Comparison of ENCODE assay signal across 9 mouse cellular contexts in genomic region chr5:137308356-137308755, GRCm38 (mm10). TPM values are rescaled to one million over a fixed set of nuclear protein-coding genes. Genes with fewer than 3 reads are reported as not detected.
DNase-seq lines count a peak whose midpoint lies in the region; ATAC-seq and TF ChIP-seq lines count a peak whose summit lies in the region.
"Had no signal": no experiment of that assay in that cellular context is flagged by ENCODE, and none has a peak within 500 bp of the region (broad histone marks: within the 10 kb centered on the region; RNA-seq: fewer than 3 reads in every experiment).

No protein-coding gene starts in this region.

- ATAC-seq in heart, embryonic 16.5 days (replicated peaks; ENCODE audit: extremely low read depth, insufficient read depth, low FRiP score), result no peak
- ATAC-seq in hindbrain, embryonic 15.5 days (ENCODE audit: low FRiP score, low read depth), result no peak
- no peak for ATAC-seq in midbrain, embryonic 16.5 days

- peaks cover 34% of the 10 kb centered on the region for H3K36me3 ChIP-seq in heart, embryonic 16.5 days (ENCODE audit: control insufficient read depth, insufficient read depth)
- peaks cover 8% of the 10 kb centered on the region; the same call in 1 of the 2 replicates for H3K36me3 ChIP-seq in hindbrain, embryonic 15.5 days
- peaks cover 12% of the 10 kb centered on the region for H3K36me3 ChIP-seq in midbrain, embryonic 16.5 days (ENCODE audit: control insufficient read depth, insufficient read depth, low read length)
- H3K36me3 ChIP-seq in thymus, adult 2 months (ENCODE audit: control insufficient read depth, insufficient read depth, low read length), result peaks cover 7% of the 10 kb centered on the region; the same call in 1 of the 2 replicates

- peak overlapping the region; percentile 82 for H3K4me3 ChIP-seq in heart, embryonic 16.5 days (ENCODE audit: low read length)
- H3K4me3 ChIP-seq in hindbrain, embryonic 15.5 days, result peak overlapping the region; percentile 98
- H3K4me3 ChIP-seq in midbrain, embryonic 16.5 days (ENCODE audit: low read depth, low read length), result peak overlapping the region; percentile 91
- no peak overlapping the region for H3K4me3 ChIP-seq in thymus, adult 2 months (ENCODE audit: control insufficient read depth, insufficient read depth, low read length)

- no peak for TF ChIP-seq POLR2A in thymus, adult 2 months (IDR thresholded peaks at IDR 0.05; ENCODE audit: control insufficient read depth, extremely low read depth, insufficient read depth, low read length, poor library complexity)

- peak overlapping the region; percentile 78 for H3K4me2 ChIP-seq in heart, embryonic 16.5 days (ENCODE audit: low read depth, low read length)
- peak overlapping the region; percentile 81 for H3K4me2 ChIP-seq in hindbrain, embryonic 15.5 days
- peak overlapping the region; percentile 65 for H3K4me2 ChIP-seq in midbrain, embryonic 16.5 days (ENCODE audit: low read length)

- H3K27ac ChIP-seq in heart, embryonic 16.5 days (ENCODE audit: low read length), result peak overlapping the region; percentile 95
- H3K27ac ChIP-seq in hindbrain, embryonic 15.5 days (replicated peaks), result peak overlapping the region; percentile 98
- peak overlapping the region; percentile 95 for H3K27ac ChIP-seq in midbrain, embryonic 16.5 days (ENCODE audit: low read length)
- no peak overlapping the region for H3K27ac ChIP-seq in thymus, adult 2 months (ENCODE audit: control insufficient read depth, insufficient read depth, low read length)

- intact Hi-C loops in heart, postnatal 25 days (cut with DNase I), result no loop called here

- H3K27me3 ChIP-seq in heart, embryonic 16.5 days (ENCODE audit: control insufficient read depth, insufficient read depth, low read length), result no peaks in the 10 kb centered on the region
- H3K27me3 ChIP-seq in hindbrain, embryonic 15.5 days, result no peaks in the 10 kb centered on the region
- H3K27me3 ChIP-seq in midbrain, embryonic 16.5 days (ENCODE audit: control insufficient read depth, insufficient read depth, low read depth, low read length), result no peaks in the 10 kb centered on the region
- H3K27me3 ChIP-seq in thymus, adult 2 months (ENCODE audit: control insufficient read depth, insufficient read depth, low read length), result no peaks in the 10 kb centered on the region

- H3K9ac ChIP-seq in heart, embryonic 16.5 days (ENCODE audit: low read length), result peak overlapping the region; percentile 93
- H3K9ac ChIP-seq in hindbrain, embryonic 15.5 days, result peak overlapping the region; percentile 99; the same call in 1 of the 2 replicates
- H3K9ac ChIP-seq in midbrain, embryonic 16.5 days (ENCODE audit: low read depth, low read length), result peak overlapping the region; percentile 99; the same call in 1 of the 2 replicates

- no peak for DNase-seq in heart, postnatal 25 days (ENCODE audit: low spot score)
- peak; percentile 45 for DNase-seq in NIH3T3 (ENCODE audit: low read depth)
- DNase-seq in thymus, adult 2 months, result no peak
- no peak for DNase-seq in lung, postnatal 36 days
- DNase-seq in thymus, postnatal 4 days, result no peak
- DNase-seq: adrenal gland, postnatal 14 days had no signal

- no peak for TF ChIP-seq CTCF in thymus, adult 2 months (IDR thresholded peaks at IDR 0.05; ENCODE audit: borderline replicate concordance, control insufficient read depth, extremely low read depth, insufficient read depth, low read length, poor library complexity)

- H3K4me1 ChIP-seq in heart, embryonic 16.5 days (ENCODE audit: control insufficient read depth, insufficient read depth, low read length), result peaks cover 47% of the 10 kb centered on the region
- peaks cover 45% of the 10 kb centered on the region for H3K4me1 ChIP-seq in hindbrain, embryonic 15.5 days (replicated peaks)
- peaks cover 33% of the 10 kb centered on the region for H3K4me1 ChIP-seq in midbrain, embryonic 16.5 days (ENCODE audit: control insufficient read depth, insufficient read depth, low read length)
- peaks cover 12% of the 10 kb centered on the region for H3K4me1 ChIP-seq in thymus, adult 2 months (replicated peaks; ENCODE audit: control insufficient read depth, insufficient read depth, low read length)

- 96% methylated on average over 4 of the region's 4 CpGs for WGBS in heart, embryonic 16.5 days
- WGBS in hindbrain, embryonic 15.5 days, result 95% methylated on average over 4 of the region's 4 CpGs
- WGBS in midbrain, embryonic 16.5 days, result 92% methylated on average over 4 of the region's 4 CpGs
- WGBS in thymus, adult 2 months, result 98% methylated on average over 4 of the region's 4 CpGs

- no peaks in the 10 kb centered on the region for H3K9me3 ChIP-seq in heart, embryonic 16.5 days (replicated peaks; ENCODE audit: control insufficient read depth, low read length)
- H3K9me3 ChIP-seq in hindbrain, embryonic 15.5 days, result no peaks in the 10 kb centered on the region
- no peaks in the 10 kb centered on the region for H3K9me3 ChIP-seq in midbrain, embryonic 16.5 days (replicated peaks; ENCODE audit: control insufficient read depth, low read length, poor library complexity, severe bottlenecking)

RNA-seq across cellular contexts. Expression of gene Srrt, which starts 0.9 kb away (rescaled TPM):
- 94.5 and 97.0 TPM in 2 replicates for polyA plus RNA-seq in heart, embryonic 16.5 days (2015; fragmentation: Nextera tagmentation; extraction: Ambion mirVana)
- 10 to 100 TPM; 67.1 to 67.7 TPM for total RNA-seq in heart, postnatal 25 days (2021)
- 100 and 103 TPM in 2 replicates for polyA plus RNA-seq in hindbrain, embryonic 15.5 days (2015; fragmentation: Nextera tagmentation; extraction: Ambion mirVana)
- polyA plus RNA-seq in midbrain, embryonic 16.5 days (2015; fragmentation: Nextera tagmentation; extraction: Ambion mirVana), result 97.2 and 103 TPM in 2 replicates
- 432 and 434 TPM in 2 replicates for polyA plus RNA-seq in thymus, adult 2 months (2012; rRNA removed)

RNA-seq across cellular contexts. Expression of gene Trip6, which starts 5.8 kb away (rescaled TPM):
- 43.1 and 49.7 TPM in 2 replicates for polyA plus RNA-seq in heart, embryonic 16.5 days (2015; fragmentation: Nextera tagmentation; extraction: Ambion mirVana)
- 10 to 100 TPM; 10.8 to 13.3 TPM for total RNA-seq in heart, postnatal 25 days (2021)
- polyA plus RNA-seq in hindbrain, embryonic 15.5 days (2015; fragmentation: Nextera tagmentation; extraction: Ambion mirVana), result 17.3 TPM in 2 replicates
- polyA plus RNA-seq in midbrain, embryonic 16.5 days (2015; fragmentation: Nextera tagmentation; extraction: Ambion mirVana), result 13.1 TPM in 2 replicates
- polyA plus RNA-seq in thymus, adult 2 months (2012; rRNA removed), result 25.0 and 28.0 TPM in 2 replicates

RNA-seq across cellular contexts. Expression of gene Ufsp1, which starts 13.9 kb away (rescaled TPM):
- 8.5 TPM in 2 replicates for polyA plus RNA-seq in heart, embryonic 16.5 days (2015; fragmentation: Nextera tagmentation; extraction: Ambion mirVana)
- 1 to 10 TPM; 8.3 to 8.7 TPM for total RNA-seq in heart, postnatal 25 days (2021)
- 20.1 and 24.0 TPM in 2 replicates for polyA plus RNA-seq in hindbrain, embryonic 15.5 days (2015; fragmentation: Nextera tagmentation; extraction: Ambion mirVana)
- 18.4 and 20.9 TPM in 2 replicates for polyA plus RNA-seq in midbrain, embryonic 16.5 days (2015; fragmentation: Nextera tagmentation; extraction: Ambion mirVana)
- 41.1 and 44.1 TPM in 2 replicates for polyA plus RNA-seq in thymus, adult 2 months (2012; rRNA removed)

RNA-seq across cellular contexts. Expression of gene Ache, which starts 21.0 kb away (rescaled TPM):
- 10.6 and 16.7 TPM in 2 replicates for polyA plus RNA-seq in heart, embryonic 16.5 days (2015; fragmentation: Nextera tagmentation; extraction: Ambion mirVana)
- 1 to 10 TPM; 1.4 to 2.2 TPM for total RNA-seq in heart, postnatal 25 days (2021)
- polyA plus RNA-seq in hindbrain, embryonic 15.5 days (2015; fragmentation: Nextera tagmentation; extraction: Ambion mirVana), result 68.4 and 69.9 TPM in 2 replicates
- 46.5 and 65.9 TPM in 2 replicates for polyA plus RNA-seq in midbrain, embryonic 16.5 days (2015; fragmentation: Nextera tagmentation; extraction: Ambion mirVana)
- 90.2 and 97.1 TPM in 2 replicates for polyA plus RNA-seq in thymus, adult 2 months (2012; rRNA removed)

RNA-seq across cellular contexts. Expression of gene Slc12a9, which starts 25.0 kb away (rescaled TPM):
- polyA plus RNA-seq in heart, embryonic 16.5 days (2015; fragmentation: Nextera tagmentation; extraction: Ambion mirVana), result 7.7 and 8.5 TPM in 2 replicates
- 1 to 10 TPM; 2.7 to 3.0 TPM for total RNA-seq in heart, postnatal 25 days (2021)
- 24.6 and 26.8 TPM in 2 replicates for polyA plus RNA-seq in hindbrain, embryonic 15.5 days (2015; fragmentation: Nextera tagmentation; extraction: Ambion mirVana)
- 26.8 and 27.3 TPM in 2 replicates for polyA plus RNA-seq in midbrain, embryonic 16.5 days (2015; fragmentation: Nextera tagmentation; extraction: Ambion mirVana)
- 37.4 and 39.2 TPM in 2 replicates for polyA plus RNA-seq in thymus, adult 2 months (2012; rRNA removed)
